Mouse (Mus musculus) kidney, embryonic 14.5 days (tissue): Measurements from ENCODE around the gene Lamc2. TPM values are rescaled to one million over a fixed set of nuclear protein-coding genes. Genes with fewer than 3 reads are reported as not detected.

ENCODE experiments used
- ATAC-seq: fragments of 200-750 bp; cut with Nextera tagmentation; 2 replicates; pipeline ENCODE4 v1.8.0; 2017; ENCODE audit warnings: moderate number of reproducible peaks, mild to moderate bottlenecking, moderate TSS enrichment, moderate library complexity; ENCODE audit not compliant: low FRiP score, low TSS enrichment
- H3K27ac ChIP-seq: fragments of 300-500 bp; sonication (generic); 2 replicates; pipeline ENCODE4 v1.5.1; 2014; ENCODE audit warnings: low read depth, mild to moderate bottlenecking, low read length, moderate library complexity, mixed read lengths
- H3K27me3 ChIP-seq: fragments of 300-500 bp; sonication (generic); 2 replicates; pipeline ENCODE4 v1.6.1; 2014; ENCODE audit warnings: mild to moderate bottlenecking, low read length; ENCODE audit not compliant: control insufficient read depth, insufficient read depth
- H3K36me3 ChIP-seq: fragments of 300-500 bp; sonication (generic); 2 replicates; pipeline ENCODE4 v1.6.1; 2014; ENCODE audit warnings: low read length, mixed read lengths; ENCODE audit not compliant: control insufficient read depth, insufficient read depth
- H3K4me1 ChIP-seq: fragments of 300-500 bp; sonication (generic); 2 replicates; pipeline ENCODE4 v1.6.1; 2014; ENCODE audit warnings: low read length, mixed read lengths; ENCODE audit not compliant: control insufficient read depth, insufficient read depth
- H3K4me2 ChIP-seq: fragments of 300-500 bp; sonication (generic); replicated peaks from 2 replicates; pipeline ENCODE4 v1.6.1; 2014; ENCODE audit warnings: low read depth, mild to moderate bottlenecking, low read length
- H3K4me3 ChIP-seq: fragments of 300-500 bp; sonication (generic); 2 replicates; pipeline ENCODE4 v1.5.1; 2014; ENCODE audit warnings: mild to moderate bottlenecking, low read length
- H3K9ac ChIP-seq: fragments of 300-500 bp; sonication (generic); 2 replicates; pipeline ENCODE4 v1.6.1; 2014; ENCODE audit warnings: low read depth, mild to moderate bottlenecking, low read length, moderate library complexity
- H3K9me3 ChIP-seq: fragments of 300-500 bp; sonication (generic); 2 replicates; pipeline ENCODE4 v1.6.1; 2016; ENCODE audit warnings: low read length; ENCODE audit not compliant: control insufficient read depth
- WGBS: fragments of 180-500 bp; shearing (Covaris S2); extraction: QIAGEN DNeasy Blood & Tissue Kit; methylation state at CpG from one replicate; pipeline ENCODE4 v1.1.7; 2014; 5-methylcytosine and 5-hydroxymethylcytosine counted together
- polyA plus RNA-seq: library from polyadenylated mRNA; unstranded; fragments of >200 nt; fragmentation: Nextera tagmentation; extraction: Ambion mirVana; gene quantifications from 2 replicates; pipeline ENCODE4 v1.2.1, GENCODE M21; 2014

Lamc2 gene
- polyA plus RNA-seq, 1 experiment from 2014 or later = 44.2 TPM

GRCm38 (mm10) chr1:153140747-153141228, 45.5 kb downstream of the Lamc2 start:
- Histone ChIP-seq H3K27me3 (no peaks in the 10 kb centered on the region), H3K4me3 (no peak overlapping the region), H3K27ac (peak overlapping the region; percentile 49; the same call in 1 of the 2 replicates), H3K4me2 (no peak overlapping the region; the same call in 1 of the 2 replicates), H3K36me3 (no peaks in the 10 kb centered on the region), H3K9me3 (no peaks in the 10 kb centered on the region), H3K4me1 (peaks cover 6% of the 10 kb centered on the region; the same call in 1 of the 2 replicates), H3K9ac (no peak overlapping the region)
- peak; percentile 61; the same call in 1 of the 2 replicates for ATAC-seq
- 6% methylated on average over 8 of the region's 8 CpGs for WGBS

- Histone ChIP-seq H3K9ac (no peak overlapping the region), H3K27ac (no peak overlapping the region), H3K4me3 (no peak overlapping the region), H3K9me3 (no peaks in the 10 kb centered on the region), H3K27me3 (no peaks in the 10 kb centered on the region), H3K36me3 (no peaks in the 10 kb centered on the region), H3K4me1 (peaks cover 6% of the 10 kb centered on the region; the same call in 1 of the 2 replicates), H3K4me2 (no peak overlapping the region)
- WGBS = 70% methylated on average over 11 of the region's 11 CpGs
- ATAC-seq = no peak
Measured at GRCm38 (mm10) chr1:153140265-153140664, 46.0 kb downstream of the Lamc2 start.

GRCm38 (mm10) chr1:153139635-153140034, 46.6 kb downstream of the Lamc2 start:
- H3K27ac ChIP-seq = no peak overlapping the region
- H3K4me1 ChIP-seq = peaks cover 7% of the 10 kb centered on the region; the same call in 1 of the 2 replicates
- H3K9me3 ChIP-seq = no peaks in the 10 kb centered on the region
- no peak overlapping the region for H3K9ac ChIP-seq
- WGBS = 87% methylated on average over 7 of the region's 7 CpGs
- H3K4me2 ChIP-seq = no peak overlapping the region
- no peak for ATAC-seq
- H3K36me3 ChIP-seq = no peaks in the 10 kb centered on the region
- no peaks in the 10 kb centered on the region for H3K27me3 ChIP-seq
- no peak overlapping the region for H3K4me3 ChIP-seq

- 76% methylated on average over 5 of the region's 5 CpGs for WGBS
- peaks cover 18% of the 10 kb centered on the region; the same call in 1 of the 2 replicates for H3K4me1 ChIP-seq
- H3K27ac ChIP-seq = no peak overlapping the region
- H3K9ac ChIP-seq = no peak overlapping the region
- no peaks in the 10 kb centered on the region for H3K36me3 ChIP-seq
- H3K27me3 ChIP-seq = no peaks in the 10 kb centered on the region
- no peak overlapping the region for H3K4me3 ChIP-seq
- ATAC-seq = no peak
- H3K9me3 ChIP-seq = no peaks in the 10 kb centered on the region
- no peak overlapping the region for H3K4me2 ChIP-seq
Measured at GRCm38 (mm10) chr1:153138486-153138885, 47.8 kb downstream of the Lamc2 start.

GRCm38 (mm10) chr1:153136647-153137046, 49.6 kb downstream of the Lamc2 start:
- H3K9ac ChIP-seq = no peak overlapping the region
- WGBS = 68% methylated on average over 13 of the region's 13 CpGs
- H3K4me1 ChIP-seq = peaks cover 17% of the 10 kb centered on the region; the same call in 1 of the 2 replicates
- H3K36me3 ChIP-seq = no peaks in the 10 kb centered on the region
- no peaks in the 10 kb centered on the region for H3K9me3 ChIP-seq
- ATAC-seq = no peak
- H3K27me3 ChIP-seq = no peaks in the 10 kb centered on the region
- no peak overlapping the region for H3K27ac ChIP-seq
- H3K4me3 ChIP-seq = no peak overlapping the region
- H3K4me2 ChIP-seq = no peak overlapping the region

- no peak overlapping the region for H3K4me3 ChIP-seq
- H3K4me2 ChIP-seq = no peak overlapping the region
- H3K9me3 ChIP-seq = no peaks in the 10 kb centered on the region
- H3K27me3 ChIP-seq = no peaks in the 10 kb centered on the region
- ATAC-seq = peak; percentile 58; the same call in 1 of the 2 replicates
- no peak overlapping the region for H3K9ac ChIP-seq
- H3K4me1 ChIP-seq = peaks cover 12% of the 10 kb centered on the region; the same call in 1 of the 2 replicates
- H3K36me3 ChIP-seq = no peaks in the 10 kb centered on the region
- 16% methylated on average over 9 of the region's 9 CpGs for WGBS
- H3K27ac ChIP-seq = peak overlapping the region; percentile 77
Measured at GRCm38 (mm10) chr1:153133865-153134781, 52.1 kb downstream of the Lamc2 start.

GRCm38 (mm10) chr1:153129992-153130713, 56.1 kb downstream of the Lamc2 start:
- Histone ChIP-seq H3K27ac (no peak overlapping the region), H3K9ac (no peak overlapping the region), H3K9me3 (no peaks in the 10 kb centered on the region), H3K4me2 (no peak overlapping the region), H3K36me3 (no peaks in the 10 kb centered on the region), H3K4me1 (peaks cover 25% of the 10 kb centered on the region), H3K27me3 (no peaks in the 10 kb centered on the region), H3K4me3 (no peak overlapping the region)
- WGBS = 79% methylated on average over 11 of the region's 11 CpGs
- ATAC-seq = no peak

- 65% methylated on average over 8 of the region's 8 CpGs for WGBS
Measured at GRCm38 (mm10) chr1:153128780-153129179, 57.5 kb downstream of the Lamc2 start.

More at GRCm38 (mm10) chr1:153128780-153129179, 57.5 kb downstream of the Lamc2 start:
- H3K4me3 ChIP-seq = no peak overlapping the region
- no peak overlapping the region for H3K27ac ChIP-seq
- H3K36me3 ChIP-seq = no peaks in the 10 kb centered on the region; the same call in 1 of the 2 replicates
- no peak overlapping the region for H3K9ac ChIP-seq
- ATAC-seq = no peak
- no peaks in the 10 kb centered on the region for H3K27me3 ChIP-seq
- H3K9me3 ChIP-seq = no peaks in the 10 kb centered on the region
- peaks cover 22% of the 10 kb centered on the region for H3K4me1 ChIP-seq
- H3K4me2 ChIP-seq = no peak overlapping the region
